Mouse (Mus musculus): Measurements from ENCODE around the gene Ncam1.

Ncam1 gene

DNA sequence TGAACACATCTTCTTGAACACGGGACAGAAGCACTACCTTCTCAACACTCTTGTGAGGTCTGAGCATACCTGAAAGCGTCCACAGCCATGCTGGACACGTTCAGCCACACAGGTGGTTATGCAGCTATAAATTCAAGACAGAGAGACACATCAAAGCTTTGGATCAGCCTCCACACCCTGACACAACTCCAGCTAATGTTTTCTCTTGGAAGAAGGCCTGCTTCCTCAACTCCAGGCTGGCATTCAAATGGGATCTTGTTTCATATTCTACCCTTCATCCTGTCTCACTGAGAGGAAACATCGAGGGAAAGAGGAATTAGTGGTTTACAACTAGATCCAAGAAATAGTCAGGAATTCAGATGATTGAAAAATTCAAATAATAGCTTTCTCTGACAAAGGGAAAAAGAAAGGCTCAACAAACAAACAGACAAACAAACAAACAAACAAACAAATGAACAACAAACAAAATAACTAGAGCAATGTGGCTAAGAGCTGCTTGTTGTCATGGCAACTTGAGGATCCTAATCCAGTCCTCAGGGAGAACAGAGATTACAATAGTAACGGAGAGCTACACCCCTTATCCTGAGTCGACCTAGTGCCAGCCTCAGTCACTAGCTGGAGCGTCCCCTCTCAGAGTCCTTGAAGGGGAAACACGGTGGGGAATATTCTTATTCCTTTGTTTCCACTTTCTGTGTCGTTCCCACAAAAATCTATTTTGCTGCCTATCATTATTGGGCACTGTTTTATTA is 175.6 kb downstream of the Ncam1 start:
- peak; percentile 62 for DNase-seq (ENCODE audit: low read depth, low spot score)

DNA sequence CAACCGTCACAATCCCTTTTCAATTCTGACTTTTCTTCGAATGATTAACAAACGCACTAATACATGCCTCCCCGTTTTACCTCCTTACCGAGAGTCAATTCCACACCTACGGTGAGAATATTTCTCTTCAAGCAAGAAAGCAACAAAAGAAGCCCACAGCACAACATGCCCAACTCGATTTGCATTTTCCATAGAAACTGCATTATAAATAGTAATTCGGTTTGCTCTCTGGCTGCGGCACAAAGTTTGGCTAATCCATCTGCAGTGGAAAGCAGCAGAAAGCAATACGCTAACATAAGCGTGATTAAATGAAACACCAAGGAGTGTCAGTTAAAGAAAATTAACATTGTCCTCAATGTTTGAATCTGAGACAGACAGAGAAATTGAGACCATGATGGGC is 177.0 kb downstream of the Ncam1 start:
- peak; percentile 75 for DNase-seq (ENCODE audit: low read depth, low spot score)

DNA sequence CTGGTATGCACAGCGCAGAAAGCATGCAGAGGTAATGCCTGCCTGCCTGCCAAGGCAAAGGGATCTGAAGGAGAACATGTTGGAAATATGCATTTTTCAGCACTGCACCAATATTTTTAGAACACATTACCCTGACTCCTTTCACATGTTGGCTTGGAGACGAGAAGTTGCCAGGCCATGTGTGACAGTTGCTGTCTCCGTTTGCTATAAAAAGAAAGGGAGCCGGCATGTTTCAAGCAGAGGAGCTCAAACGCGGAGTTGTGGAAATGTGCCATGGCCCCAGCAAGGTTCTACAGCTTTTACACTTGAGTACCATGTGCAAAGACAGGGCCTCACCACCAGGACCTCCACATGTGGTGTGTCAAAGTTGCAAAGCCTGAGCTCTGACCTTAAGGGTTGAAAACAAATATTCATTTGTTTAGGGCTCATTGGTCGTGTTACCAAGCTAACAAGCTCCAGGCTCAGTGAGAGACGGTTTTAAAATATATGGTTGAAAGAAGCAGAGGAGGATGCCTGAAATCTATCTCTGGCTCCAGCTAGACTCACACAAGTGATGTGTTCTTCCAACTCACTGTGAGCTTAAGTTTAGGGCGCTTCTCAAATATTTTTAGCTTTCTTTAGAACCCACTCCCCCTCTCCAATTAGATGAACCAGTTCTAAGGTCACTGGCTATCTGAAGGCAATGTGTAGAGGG is 179.9 kb downstream of the Ncam1 start:
- peak; percentile 90 for DNase-seq (ENCODE audit: low read depth, low spot score)

DNA sequence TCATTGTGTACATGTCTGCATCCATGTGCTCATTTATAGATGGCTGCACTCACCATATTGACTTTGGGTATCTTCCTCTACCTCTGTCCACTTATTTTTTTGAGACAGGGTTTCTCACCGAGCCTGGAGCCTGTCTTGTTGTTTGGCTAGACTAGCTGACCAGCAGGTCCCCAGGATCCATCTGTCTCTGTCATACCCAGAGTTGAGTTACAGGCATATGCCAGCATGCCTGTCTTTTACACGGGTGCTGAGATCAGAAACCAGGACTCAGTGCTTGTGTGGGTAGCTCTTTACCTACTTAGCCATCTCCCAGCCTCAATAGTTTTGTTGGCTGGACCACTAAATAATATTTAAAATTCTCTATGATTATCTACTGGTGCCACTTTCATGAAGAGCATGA is 180.5 kb downstream of the Ncam1 start:
- peak; percentile 93 for DNase-seq (ENCODE audit: low read depth, low spot score)

DNA sequence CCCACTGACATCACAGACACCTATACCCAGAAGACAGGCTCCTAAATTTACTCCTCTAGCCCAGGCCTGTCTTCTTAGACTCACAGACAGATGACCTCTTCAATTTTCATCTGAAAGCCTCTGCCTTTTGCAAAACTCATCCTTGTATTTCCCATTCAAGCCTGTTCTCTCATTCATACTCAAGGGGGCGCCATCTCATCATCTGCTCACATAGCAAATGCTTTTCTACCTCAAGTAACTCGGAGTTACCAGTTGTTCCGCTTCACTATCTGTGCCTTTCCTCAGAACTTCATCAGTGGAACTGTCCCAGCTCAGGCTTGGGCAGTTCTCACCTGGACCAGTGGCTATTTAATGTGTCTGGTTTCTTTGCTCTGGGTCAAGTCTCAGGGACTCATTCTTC is 181.5 kb downstream of the Ncam1 start:
- DNase-seq (ENCODE audit: low read depth, low spot score) = peak; percentile 89

DNA sequence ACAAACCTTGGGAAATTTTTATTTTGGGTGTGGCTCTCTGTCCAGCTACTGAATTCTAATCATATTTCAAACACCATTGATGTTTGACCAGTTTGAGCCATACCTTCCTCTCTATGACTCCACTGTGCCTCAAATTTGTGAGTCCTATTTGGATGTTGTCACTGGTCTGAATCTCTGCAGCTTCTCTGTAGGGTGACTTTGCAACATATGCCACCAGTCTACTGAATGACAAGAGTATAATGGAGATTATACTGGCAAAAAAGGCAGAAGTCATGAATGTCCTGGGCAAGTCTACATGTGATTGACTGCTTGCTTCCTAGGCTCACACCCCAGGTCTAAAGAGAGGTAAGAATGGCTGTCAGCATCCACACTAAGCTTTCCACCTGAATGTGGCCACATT is 186.3 kb downstream of the Ncam1 start:
- peak; percentile 67 for DNase-seq (ENCODE audit: low read depth, low spot score)

DNA sequence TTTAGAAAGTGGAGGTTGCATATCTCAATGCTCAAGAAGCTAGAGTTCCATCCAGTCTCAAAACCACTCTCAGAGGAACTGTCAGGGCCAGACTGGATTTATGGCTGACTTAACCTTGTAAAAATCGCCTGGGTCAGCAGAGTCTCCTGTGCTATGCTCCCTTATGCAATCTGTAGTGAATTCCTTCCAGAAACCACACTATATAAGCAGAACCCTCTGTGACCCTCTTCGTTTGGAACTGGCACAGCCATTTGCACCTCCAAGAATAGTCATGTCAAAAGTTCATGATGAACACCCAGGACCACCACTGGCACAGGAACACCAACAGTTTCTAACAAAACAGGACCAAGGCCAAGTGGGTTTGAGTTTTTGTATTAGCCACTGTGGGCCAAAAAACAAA is 190.5 kb downstream of the Ncam1 start:
- no peak for DNase-seq (ENCODE audit: low read depth, low spot score)

DNA sequence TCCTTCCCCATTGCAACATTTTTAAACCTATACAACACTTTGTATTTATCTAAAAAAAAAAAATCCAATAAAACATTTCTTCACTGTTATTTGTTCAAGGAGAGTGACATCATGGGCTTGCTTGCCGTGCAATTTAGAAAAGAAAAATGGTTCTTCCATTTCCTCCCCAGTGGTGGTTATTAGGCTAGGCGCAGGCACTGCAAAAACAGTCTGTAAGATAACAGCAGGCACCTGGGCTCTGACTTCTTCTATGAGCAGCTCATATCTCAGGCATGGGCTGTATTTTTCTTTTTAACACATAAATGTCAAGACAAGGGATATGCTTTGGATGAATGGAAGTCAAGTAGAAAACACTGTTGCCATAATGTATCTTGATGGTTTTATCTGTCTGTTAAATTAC is 192.0 kb downstream of the Ncam1 start:
- no peak for DNase-seq (ENCODE audit: low read depth, low spot score)

DNA sequence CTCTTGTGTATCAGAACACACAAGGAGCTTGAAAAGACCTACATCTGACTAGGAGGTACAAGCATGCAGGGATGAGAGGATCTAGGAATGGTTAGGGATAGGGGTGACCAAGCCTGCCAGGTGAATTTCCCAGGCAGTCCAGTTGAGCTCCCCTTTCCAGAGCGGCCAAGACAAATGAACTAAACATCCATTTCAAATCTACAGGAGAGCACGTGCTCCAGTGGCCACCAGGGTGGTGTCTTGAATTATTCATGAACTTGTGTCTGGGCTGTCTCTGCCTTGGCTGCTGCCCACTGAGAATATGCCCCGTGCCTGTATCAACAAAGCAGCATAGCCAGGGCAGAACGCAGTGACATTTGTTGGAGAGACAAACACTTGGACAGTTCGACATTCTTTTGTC is 192.4 kb downstream of the Ncam1 start:
- DNase-seq (ENCODE audit: low read depth, low spot score) = peak; percentile 72

DNA sequence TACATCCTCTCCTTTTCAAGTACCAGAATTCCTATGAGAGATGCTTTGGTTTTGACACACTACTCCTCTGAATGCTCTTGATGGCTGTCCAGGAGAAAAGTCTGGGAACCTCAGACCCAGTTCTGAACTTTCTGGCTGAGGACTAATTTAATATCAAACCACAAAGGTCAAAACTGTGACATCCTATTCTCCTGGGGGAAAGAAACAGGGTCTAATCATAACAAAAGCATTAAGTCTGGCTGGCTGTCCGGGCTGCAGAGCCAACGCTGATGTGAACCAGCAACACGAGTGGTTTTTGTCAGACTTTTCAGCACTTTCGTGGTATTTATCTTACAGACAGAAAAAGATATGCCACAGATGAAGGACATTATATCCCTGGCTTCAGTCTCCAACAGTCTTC is 192.9 kb downstream of the Ncam1 start:
- DNase-seq (ENCODE audit: low read depth, low spot score) = no peak

DNA sequence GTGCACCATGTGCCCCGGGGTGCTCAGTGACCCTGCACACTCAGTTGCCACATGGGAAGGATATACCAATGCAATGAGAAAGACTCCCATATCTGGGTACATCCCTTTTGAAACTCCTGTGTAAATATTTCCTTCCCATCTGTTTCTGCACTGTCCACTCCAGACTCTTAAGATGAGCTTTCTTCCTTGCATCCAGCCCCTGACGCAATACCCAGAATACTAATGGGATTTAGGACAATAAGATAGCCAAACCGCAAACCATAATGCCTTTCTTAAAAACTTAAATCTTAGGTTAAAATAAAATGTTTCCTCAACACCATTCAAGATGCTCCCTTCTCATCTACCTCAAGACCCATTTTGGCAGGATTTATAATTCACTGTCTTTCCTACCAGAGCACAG is 193.4 kb downstream of the Ncam1 start:
- DNase-seq (ENCODE audit: low read depth, low spot score) = no peak

DNA sequence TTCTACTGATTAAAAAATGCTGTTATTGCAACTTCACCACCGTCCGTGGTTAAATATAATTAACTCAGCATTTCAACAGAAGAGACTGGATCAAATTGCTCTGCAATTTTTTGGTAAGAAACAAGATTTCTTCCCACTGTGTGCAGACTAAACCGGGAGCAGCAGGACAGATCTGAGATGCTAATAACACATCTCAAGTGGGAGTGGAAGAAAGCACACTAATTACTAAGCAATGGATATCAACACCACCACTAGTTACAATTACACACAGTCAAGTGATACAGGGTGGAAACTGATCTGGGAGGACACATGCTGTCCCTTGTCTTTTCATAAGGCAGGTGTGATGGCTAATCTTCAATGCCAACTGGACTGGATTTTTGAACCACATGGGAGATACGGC is 197.5 kb downstream of the Ncam1 start:
- peak; percentile 60 for DNase-seq (ENCODE audit: low read depth, low spot score)

DNA sequence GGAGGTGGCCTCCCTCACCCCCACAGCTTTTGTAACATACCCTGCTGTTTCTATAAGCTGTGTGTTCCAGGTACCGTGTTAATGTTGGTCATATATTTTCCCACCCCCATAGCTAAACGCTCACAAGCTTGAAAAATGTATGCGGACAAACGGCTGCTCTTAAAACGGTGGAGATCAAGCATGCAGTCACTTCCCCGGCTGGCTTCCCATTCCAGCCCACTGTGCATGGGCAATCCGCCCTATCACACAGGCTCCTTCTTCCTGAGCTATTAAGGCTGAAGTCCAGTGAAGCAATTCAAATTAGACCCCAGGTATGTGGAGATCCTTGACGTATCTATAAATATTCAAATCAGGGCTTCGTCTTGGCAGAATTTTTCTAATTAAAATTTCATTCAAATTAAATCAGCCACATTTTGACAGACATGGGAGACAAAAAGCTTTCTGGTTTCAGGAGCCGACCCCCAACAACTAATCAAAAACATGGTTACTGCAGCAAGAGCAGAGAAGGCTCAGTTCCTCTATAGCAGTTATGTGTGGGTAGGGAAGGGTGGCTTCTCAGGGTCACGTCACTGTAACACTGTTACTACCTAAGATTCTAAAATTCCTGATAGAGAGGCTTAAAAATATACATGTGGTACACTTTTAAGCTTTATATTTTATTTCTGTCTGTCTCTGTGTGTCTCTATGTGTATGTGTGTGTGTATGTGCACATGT is 202.9 kb downstream of the Ncam1 start:
- peak; percentile 67 for DNase-seq (ENCODE audit: low read depth, low spot score)

DNA sequence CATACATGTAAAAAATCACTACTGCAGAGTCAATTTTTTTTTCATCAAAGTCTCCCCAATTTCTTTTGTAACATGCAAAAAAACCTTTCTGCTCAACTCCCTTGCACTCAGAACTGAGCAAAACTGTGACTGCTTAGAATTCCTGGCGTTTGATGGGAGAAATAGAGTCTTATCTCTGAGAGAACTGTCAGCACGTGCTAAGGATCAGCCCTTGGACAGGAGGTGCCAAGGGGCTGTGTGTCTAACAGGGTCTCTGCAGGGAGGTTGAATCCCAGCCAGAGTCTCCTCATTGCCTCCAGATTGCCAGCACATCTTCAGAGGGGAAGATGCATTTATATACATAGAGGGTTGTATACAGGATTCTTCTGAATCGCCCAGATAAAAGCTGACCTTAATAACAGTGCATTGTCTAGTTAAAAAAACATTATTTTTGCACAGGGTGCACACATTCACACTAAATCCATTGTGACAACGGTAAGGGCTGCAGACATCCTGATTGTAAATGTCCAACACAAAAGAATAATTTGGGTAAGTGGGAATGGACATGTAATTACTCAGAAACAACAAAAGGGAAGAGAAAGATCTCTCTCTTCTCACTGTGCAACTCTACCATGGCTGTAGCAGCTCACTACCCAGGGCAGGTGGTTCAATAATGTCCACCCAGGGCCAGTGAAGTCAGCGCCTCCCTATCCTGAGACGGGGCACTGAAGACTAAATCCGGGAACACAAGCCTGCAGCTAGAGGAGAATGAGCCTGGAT is 203.7 kb downstream of the Ncam1 start:
- peak; percentile 44 for DNase-seq (ENCODE audit: low read depth, low spot score)

DNA sequence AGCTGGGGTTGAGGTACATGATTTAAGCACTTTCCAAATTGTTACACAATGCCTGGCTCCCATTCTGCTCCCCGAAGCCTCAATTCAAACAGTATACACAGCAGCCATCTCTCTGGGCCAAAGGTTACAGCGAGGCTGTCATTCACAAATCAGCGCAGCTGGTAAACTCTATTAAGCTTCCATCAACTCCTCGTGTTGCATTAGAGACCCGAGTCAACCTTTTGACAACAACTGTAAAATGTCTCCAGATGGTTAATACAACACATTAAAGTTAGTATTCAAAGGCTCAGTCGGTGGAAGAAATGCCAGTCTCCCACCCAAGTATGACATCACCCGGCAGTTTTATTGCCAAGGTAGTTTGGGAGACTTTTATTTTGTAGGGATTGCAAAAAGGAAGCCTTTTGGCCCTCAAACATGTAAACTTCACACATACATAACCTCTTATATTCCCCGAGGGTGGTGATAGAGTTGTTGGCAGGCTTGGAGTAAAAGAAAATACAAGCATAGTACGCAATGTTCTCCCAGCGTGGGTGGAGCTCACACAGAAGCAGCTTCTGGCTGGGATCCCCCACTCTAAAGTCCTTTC is 204.7 kb downstream of the Ncam1 start:
- DNase-seq (ENCODE audit: low read depth, low spot score) = peak; percentile 82

DNA sequence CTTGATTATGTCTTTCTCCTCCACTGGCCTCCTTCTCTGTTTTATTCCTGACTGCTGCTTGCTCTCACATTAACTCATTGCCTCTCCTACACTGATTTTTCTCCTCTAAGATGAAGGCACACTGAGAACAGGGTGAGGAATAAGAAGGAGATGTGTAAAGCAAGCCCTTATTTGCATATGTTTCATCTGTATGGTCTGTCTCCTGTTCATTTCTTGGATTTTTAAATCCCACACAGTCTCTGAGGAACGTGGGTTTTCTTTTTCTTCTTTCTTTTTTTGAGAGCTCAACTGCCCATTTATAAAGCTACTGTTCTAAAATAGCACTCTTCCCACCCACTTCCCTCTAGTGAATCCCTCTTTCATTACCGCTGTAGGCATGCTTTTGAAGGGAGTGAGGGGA is 206.7 kb downstream of the Ncam1 start:
- peak; percentile 77 for DNase-seq (ENCODE audit: low read depth, low spot score)

DNA sequence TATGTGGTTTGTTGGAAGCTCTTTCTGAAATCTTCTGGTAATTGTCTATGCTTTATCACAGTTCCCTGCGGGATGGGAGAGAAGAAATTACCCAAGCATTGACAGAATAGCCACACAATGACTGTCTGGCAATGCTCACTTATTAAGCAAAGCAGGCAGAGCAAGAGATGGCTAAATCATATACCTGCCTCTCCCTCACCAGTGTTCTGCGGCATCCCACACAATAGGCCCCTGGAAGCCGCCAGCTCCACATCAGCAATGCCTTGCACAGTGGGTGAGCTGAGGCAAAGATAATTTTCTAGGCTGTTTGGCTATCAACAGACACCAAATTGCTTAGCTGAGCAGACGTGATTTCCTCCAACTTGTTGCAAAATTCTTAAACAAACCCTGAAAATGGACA is 208.5 kb downstream of the Ncam1 start:
- DNase-seq (ENCODE audit: low read depth, low spot score) = peak; percentile 51

DNA sequence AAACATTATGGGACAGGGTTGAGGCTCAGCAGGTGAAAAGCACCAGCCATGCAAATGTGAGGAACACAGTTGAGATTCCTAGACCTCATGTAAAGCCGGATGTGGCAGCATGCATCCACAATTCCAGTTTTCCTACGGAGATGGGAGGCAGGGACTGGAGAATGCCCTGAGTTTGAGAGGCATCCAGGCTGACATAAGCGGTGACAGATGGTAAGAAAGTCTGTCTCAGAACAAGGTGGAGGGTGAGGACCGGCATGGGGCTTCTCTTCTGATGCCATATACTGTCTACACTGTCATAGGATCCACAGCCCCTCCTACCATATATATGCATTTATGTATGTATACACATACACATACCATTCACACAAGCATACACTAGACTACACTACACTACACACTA is 221.6 kb downstream of the Ncam1 start:
- peak; percentile 96 for DNase-seq (ENCODE audit: low read depth, low spot score)

DNA sequence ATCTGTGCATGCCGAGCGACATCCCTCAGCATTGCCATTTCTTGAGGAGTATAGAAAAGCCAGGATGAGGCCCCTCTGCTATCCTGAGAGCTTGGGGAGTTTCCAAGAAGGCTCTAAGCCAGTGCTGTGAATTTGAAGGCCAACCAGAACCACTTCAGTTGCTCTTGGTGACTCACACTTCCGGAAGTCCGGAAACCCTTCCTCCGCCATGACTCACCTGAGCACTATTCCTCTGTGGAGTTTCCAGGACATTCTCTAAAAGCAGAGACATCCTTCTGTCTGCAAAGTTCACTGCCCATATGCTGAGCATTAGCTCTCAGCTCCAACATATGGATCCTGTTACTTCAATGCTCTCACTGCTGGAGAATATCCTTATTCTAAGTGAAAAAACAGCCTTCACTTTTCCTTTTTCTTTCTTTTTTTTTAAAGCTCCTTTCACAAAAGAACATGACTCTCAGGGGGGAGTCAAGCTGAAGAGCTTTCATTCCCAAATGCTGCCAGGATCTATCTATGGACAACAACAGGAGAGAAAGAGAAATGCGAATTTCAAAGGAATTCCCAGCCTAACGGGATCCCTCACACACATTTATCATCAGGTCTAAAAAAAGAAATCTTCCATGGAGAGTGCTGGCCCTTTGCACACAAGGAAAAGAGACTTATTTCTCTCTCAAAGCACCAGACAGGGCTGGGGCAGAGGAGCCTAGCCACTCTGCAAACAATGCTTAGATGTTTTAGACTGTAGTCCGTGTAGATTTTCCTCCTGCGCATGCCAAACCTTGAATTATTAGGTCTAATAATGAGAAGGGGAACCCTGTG is 226.8 kb downstream of the Ncam1 start:
- DNase-seq (ENCODE audit: low read depth, low spot score) = peak; percentile 94
